Mouse (Mus musculus): ENCODE results near the gene Tbx3. TPM values are rescaled to one million over a fixed set of nuclear protein-coding genes. Genes with fewer than 3 reads are reported as not detected.

The Tbx3 gene
- total and polyA plus RNA-seq, 3 experiments, result 4.4 to 10.4 (median 10.2) TPM

DNA sequence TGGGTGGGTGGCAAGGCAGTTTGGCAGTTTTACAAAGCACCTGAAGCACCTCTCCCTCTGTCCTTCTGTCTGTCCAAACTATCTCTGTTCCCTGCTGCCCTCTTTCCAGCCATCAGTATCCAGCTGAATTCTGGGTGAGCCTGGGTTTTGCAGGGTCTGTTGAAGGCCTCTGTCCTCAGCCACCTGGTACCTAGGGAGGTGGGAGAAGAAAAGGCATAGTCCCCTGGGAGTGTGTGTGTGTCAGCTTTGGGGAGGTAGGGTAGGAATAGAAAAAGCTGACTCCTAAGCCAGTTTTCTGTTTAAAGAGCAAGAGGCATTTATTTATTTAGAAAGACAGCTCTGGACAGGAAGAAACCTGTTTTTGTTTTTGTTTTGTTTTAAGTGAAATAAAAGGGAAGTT, 8.6 kb downstream of the Tbx3 start:
- Histone ChIP-seq H3K36me3 (ENCODE audit: control insufficient read depth, insufficient read depth, low read length) (peaks cover 24% of the 10 kb centered on the region), H3K27ac (no peak overlapping the region), H3K4me3 (no peak overlapping the region), H3K9ac (ENCODE audit: low read depth, low read length) (no peak overlapping the region), H3K79me2 (replicated peaks; ENCODE audit: control insufficient read depth, insufficient read depth, low read length) (no peaks in the 10 kb centered on the region), H3K4me1 (ENCODE audit: control insufficient read depth, insufficient read depth, low read length) (no peaks in the 10 kb centered on the region; the same call in none of the 2 replicates), H3K27me3 (ENCODE audit: control insufficient read depth, insufficient read depth, low read length) (peaks cover 1% of the 10 kb centered on the region; the same call in 1 of the 2 replicates)
- intact Hi-C loops (cut with DNase I), result no loop called here
- TF ChIP-seq POLR2A (IDR thresholded peaks at IDR 0.05; ENCODE audit: insufficient read depth, low read depth, low read length), result no peak
- DNase-seq, result no peak

DNA sequence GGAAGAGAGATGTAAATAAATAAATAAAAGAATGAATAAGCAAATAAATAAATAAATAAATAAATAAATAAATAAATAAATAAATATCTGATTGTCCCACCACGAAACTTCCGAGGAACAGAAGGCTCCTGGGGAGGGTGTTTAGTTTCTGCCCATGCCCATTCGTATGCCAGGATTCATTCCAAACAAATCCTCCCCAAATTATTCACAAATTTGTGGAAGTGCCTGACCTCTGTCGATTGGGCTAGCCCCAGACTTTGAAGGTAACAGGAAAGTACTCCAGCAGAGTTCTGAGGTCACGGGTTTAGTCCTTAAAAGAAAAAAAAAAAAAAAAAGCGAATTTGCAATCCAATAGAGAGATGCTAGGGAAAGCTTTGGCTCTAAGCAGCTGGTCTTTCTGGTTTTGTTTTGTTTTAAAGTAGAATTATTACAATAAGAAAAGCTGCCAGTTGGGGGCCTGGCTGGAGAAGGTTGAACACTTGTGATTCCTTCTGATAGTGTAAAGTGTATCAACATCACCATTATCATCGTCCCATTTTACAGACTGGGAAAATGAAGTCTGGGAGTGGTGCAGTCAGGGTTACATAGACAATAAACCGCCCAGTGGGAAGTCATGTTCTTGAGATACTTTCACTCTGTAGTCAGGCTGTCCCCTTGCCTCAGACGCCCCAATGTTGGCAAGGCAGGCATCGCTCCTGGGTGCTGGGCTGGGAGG, 9.3 kb downstream of the Tbx3 start:
- DNase-seq, result no peak
- Histone ChIP-seq H3K27ac (no peak overlapping the region), H3K4me3 (no peak overlapping the region), H3K79me2 (replicated peaks; ENCODE audit: control insufficient read depth, insufficient read depth, low read length) (no peaks in the 10 kb centered on the region), H3K36me3 (ENCODE audit: control insufficient read depth, insufficient read depth, low read length) (peaks cover 23% of the 10 kb centered on the region), H3K27me3 (ENCODE audit: control insufficient read depth, insufficient read depth, low read length) (peaks cover 1% of the 10 kb centered on the region; the same call in 1 of the 2 replicates), H3K9ac (ENCODE audit: low read depth, low read length) (no peak overlapping the region), H3K4me1 (ENCODE audit: control insufficient read depth, insufficient read depth, low read length) (no peaks in the 10 kb centered on the region; the same call in none of the 2 replicates)
- TF ChIP-seq EP300 (IDR thresholded peaks at IDR 0.05; ENCODE audit: insufficient read depth, low read depth, low read length) (no peak), CTCF (IDR thresholded peaks at IDR 0.05) (no peak), POLR2A (IDR thresholded peaks at IDR 0.05; ENCODE audit: insufficient read depth, low read depth, low read length) (no peak)
- 77% methylated on average over 10 of the region's 10 CpGs for WGBS
- intact Hi-C loops (cut with DNase I), result loop anchor here (10.0 kb wide), 1 partner anchor 275 kb away; no protein-coding TSS in a partner anchor

DNA sequence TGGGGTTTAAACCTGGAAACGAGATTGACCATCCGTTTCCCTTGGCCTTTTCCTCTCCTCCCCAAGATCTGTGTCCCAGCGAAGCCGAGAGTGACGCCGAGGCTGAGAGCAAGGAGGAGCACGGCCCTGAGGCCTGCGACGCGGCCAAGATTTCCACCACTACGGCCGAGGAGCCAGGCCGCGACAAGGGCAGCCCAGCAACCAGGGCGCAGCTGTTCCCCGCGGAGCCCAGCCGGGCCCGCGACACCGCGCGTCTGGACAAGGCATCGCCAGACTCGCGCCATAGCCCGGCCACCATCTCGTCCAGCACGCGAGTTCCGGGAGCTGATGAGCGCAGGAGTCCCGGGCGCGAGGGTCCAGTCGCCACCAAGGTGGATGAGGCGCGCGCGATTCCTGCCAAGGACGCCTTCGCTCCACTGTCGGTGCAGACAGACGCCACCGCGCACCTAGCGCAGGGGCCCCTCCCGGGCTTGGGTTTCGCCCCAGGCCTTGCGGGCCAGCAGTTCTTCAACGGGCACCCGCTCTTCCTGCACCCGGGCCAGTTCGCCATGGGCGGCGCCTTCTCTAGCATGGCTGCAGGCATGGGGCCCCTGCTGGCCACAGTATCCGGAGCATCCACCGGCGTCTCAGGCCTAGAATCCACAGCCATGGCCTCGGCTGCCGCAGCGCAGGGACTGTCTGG, 10.0 kb downstream of the Tbx3 start:
- no peak for DNase-seq
- H3K27me3 ChIP-seq (ENCODE audit: control insufficient read depth, insufficient read depth, low read length), result peaks cover 1% of the 10 kb centered on the region; the same call in 1 of the 2 replicates
- 60% methylated on average over 62 of the region's 62 CpGs for WGBS
- H3K9ac ChIP-seq (ENCODE audit: low read depth, low read length), result no peak overlapping the region
- H3K79me2 ChIP-seq (replicated peaks; ENCODE audit: control insufficient read depth, insufficient read depth, low read length), result no peaks in the 10 kb centered on the region
- H3K36me3 ChIP-seq (ENCODE audit: control insufficient read depth, insufficient read depth, low read length), result peaks cover 21% of the 10 kb centered on the region
- TF ChIP-seq EP300 (IDR thresholded peaks at IDR 0.05; ENCODE audit: insufficient read depth, low read depth, low read length) (no peak), POLR2A (IDR thresholded peaks at IDR 0.05; ENCODE audit: insufficient read depth, low read depth, low read length) (no peak)
- intact Hi-C loops (cut with DNase I), result loop anchor here (10.0 kb wide), 1 partner anchor 276 kb away; no protein-coding TSS in a partner anchor
- H3K27ac ChIP-seq, result no peak overlapping the region
- no peaks in the 10 kb centered on the region; the same call in 1 of the 2 replicates for H3K4me1 ChIP-seq (ENCODE audit: control insufficient read depth, insufficient read depth, low read length)
- H3K4me3 ChIP-seq, result no peak overlapping the region

DNA sequence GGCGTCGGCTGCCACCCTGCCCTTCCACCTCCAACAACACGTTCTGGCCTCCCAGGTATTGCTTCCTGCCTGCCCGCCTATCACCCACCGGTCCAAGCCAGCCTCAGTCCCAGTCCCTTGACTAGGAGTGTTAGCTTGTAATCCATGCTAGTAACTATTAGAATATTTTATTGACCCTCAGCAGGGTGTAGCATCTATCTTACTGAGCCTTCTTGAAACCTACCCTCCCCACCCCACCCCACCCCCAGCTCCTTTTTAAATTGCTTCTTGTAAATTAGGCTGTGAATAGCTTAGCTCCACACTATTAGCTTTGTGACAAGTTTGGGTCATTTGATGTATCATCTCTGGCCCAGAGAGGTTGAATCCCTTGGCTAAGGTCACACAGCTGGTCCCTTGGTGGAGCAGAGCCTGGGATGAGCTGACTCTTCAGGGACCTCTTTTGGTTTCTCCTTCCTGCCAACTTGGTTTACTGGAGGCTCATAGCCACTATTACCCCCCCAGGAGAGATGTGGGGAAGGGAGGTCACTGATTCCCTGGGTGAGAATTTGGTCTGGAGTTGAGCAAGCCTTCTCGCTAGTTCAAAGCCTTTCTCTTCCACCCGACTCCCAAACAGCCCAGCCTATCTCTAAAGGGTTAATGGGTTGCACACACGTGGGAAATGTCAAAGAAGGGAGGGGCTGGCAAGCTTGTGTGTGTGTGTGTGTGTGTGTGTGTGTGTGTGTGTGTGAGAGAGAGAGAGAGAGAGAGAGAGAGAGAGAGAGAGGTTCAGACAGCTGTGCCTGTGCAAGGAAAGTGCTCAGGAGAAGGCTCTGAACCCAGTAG, 10.8 kb downstream of the Tbx3 start:
- DNase-seq, result no peak
- WGBS, result 61% methylated on average over 8 of the region's 8 CpGs
- Histone ChIP-seq H3K4me3 (no peak overlapping the region), H3K4me1 (ENCODE audit: control insufficient read depth, insufficient read depth, low read length) (no peaks in the 10 kb centered on the region; the same call in 1 of the 2 replicates), H3K9ac (ENCODE audit: low read depth, low read length) (no peak overlapping the region), H3K27me3 (ENCODE audit: control insufficient read depth, insufficient read depth, low read length) (peaks cover 1% of the 10 kb centered on the region; the same call in 1 of the 2 replicates), H3K27ac (no peak overlapping the region), H3K36me3 (ENCODE audit: control insufficient read depth, insufficient read depth, low read length) (peaks cover 21% of the 10 kb centered on the region), H3K79me2 (replicated peaks; ENCODE audit: control insufficient read depth, insufficient read depth, low read length) (no peaks in the 10 kb centered on the region)
- intact Hi-C loops (cut with DNase I), result loop anchor here (10.0 kb wide), 1 partner anchor 276 kb away; no protein-coding TSS in a partner anchor
- TF ChIP-seq POLR2A (IDR thresholded peaks at IDR 0.05; ENCODE audit: insufficient read depth, low read depth, low read length) (no peak), CTCF (IDR thresholded peaks at IDR 0.05) (no peak), EP300 (IDR thresholded peaks at IDR 0.05; ENCODE audit: insufficient read depth, low read depth, low read length) (no peak)

DNA sequence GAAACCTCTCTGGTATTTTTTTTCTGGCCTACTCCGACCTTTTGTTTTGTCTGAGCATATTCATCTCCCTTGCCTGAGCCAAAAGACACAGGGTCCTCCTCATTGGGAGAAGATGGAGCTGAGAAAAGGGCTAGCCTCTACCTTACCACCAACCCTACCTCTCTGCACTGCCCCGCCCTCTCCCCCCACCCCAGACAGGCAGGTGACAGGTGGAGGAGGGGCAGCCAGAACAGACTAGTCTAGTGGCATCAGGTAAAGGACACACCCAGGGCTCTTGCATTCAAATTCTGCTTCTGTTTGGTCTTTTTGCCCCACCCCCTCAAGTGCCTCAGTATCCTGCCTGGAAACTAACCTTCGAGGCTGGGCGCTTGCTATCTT, 11.4 kb downstream of the Tbx3 start:
- H3K36me3 ChIP-seq (ENCODE audit: control insufficient read depth, insufficient read depth, low read length), result peaks cover 19% of the 10 kb centered on the region
- H3K27ac ChIP-seq, result no peak overlapping the region
- intact Hi-C loops (cut with DNase I), result loop anchor here (10.0 kb wide), 1 partner anchor 277 kb away; no protein-coding TSS in a partner anchor
- no peak overlapping the region for H3K9ac ChIP-seq (ENCODE audit: low read depth, low read length)
- no peaks in the 10 kb centered on the region for H3K79me2 ChIP-seq (replicated peaks; ENCODE audit: control insufficient read depth, insufficient read depth, low read length)
- no peak for DNase-seq
- no peaks in the 10 kb centered on the region; the same call in 1 of the 2 replicates for H3K4me1 ChIP-seq (ENCODE audit: control insufficient read depth, insufficient read depth, low read length)
- TF ChIP-seq EP300 (IDR thresholded peaks at IDR 0.05; ENCODE audit: insufficient read depth, low read depth, low read length) (no peak), CTCF (IDR thresholded peaks at IDR 0.05) (no peak), POLR2A (IDR thresholded peaks at IDR 0.05; ENCODE audit: insufficient read depth, low read depth, low read length) (no peak)
- H3K4me3 ChIP-seq, result no peak overlapping the region
- WGBS, result 69% methylated on average over 4 of the region's 4 CpGs
- peaks cover 1% of the 10 kb centered on the region; the same call in 1 of the 2 replicates for H3K27me3 ChIP-seq (ENCODE audit: control insufficient read depth, insufficient read depth, low read length)
